In the genomic region with DNA sequence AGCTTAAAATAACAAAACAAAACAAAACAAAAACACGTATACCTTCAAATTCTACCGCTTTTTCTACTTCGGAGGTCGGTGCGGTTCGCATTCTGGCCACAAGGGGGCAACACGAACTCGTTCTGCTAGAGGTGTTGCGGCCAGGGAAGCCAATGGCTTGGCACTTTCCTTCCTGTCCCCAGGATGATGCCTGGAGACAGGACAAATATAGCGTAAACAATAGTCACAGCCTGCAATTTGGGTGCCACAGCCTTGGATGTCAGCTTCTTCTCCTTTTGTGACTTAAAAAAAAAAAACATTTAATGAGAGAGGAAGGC, we compare ENCODE assay signal across 9 mouse cellular contexts. TPM values are rescaled to one million over a fixed set of nuclear protein-coding genes. Genes with fewer than 3 reads are reported as not detected.
DNase-seq lines count a peak whose midpoint lies in the region; ATAC-seq and TF ChIP-seq lines count a peak whose summit lies in the region.
"Had no signal": no experiment of that assay in that cellular context is flagged by ENCODE, and none has a peak within 500 bp of the region (broad histone marks: within the 10 kb centered on the region; RNA-seq: fewer than 3 reads in every experiment).

No protein-coding gene starts in this region.

- peak; percentile 6 for DNase-seq in MEL (ENCODE audit: low read depth, low spot score)
- DNase-seq in cerebellum, adult 18-20 months, result peak; percentile 80 to 86
- DNase-seq in forebrain, postnatal 0 days, result peak; percentile 89
- peak; percentile 30 to 81 for DNase-seq in layer of hippocampus, adult 8-10 months (ENCODE audit: low spot score in 2 of 2)
- DNase-seq in lung, adult 2 months, result peak; percentile 75
- peak; percentile 83 for DNase-seq in thymus, postnatal 4 days

- H3K9me3 ChIP-seq in MEL (replicated peaks; ENCODE audit: insufficient read depth, low read length), result no peaks in the 10 kb centered on the region
- no peaks in the 10 kb centered on the region for H3K9me3 ChIP-seq in forebrain, postnatal 0 days (ENCODE audit: low read length)

- peak; percentile 67; the same call in 1 of the 2 replicates for ATAC-seq in forebrain, postnatal 0 days
- peak; percentile 86 to 91 for ATAC-seq in hematopoietic stem cell, adult 5-6 weeks (replicated peaks in 1 of 2; ENCODE audit: insufficient read depth in 1 of 2, low FRiP score in 2 of 2, low TSS enrichment in 1 of 2, low read depth in 1 of 2, poor library complexity in 2 of 2, severe bottlenecking in 2 of 2)

- peak in 2 of 3 experiments; percentile 50 to 72; a peak in 5 of 6 replicates for TF ChIP-seq CTCF in MEL (IDR thresholded peaks at IDR 0.05 in 2 of 3, conservative IDR thresholded peaks at IDR 0.05 in 1 of 3; ENCODE audit: control insufficient read depth in 1 of 3, insufficient read depth in 1 of 3, low read depth in 2 of 3, low read length in 3 of 3, poor library complexity in 1 of 3, severe bottlenecking in 1 of 3)
- TF ChIP-seq CTCF in forebrain, postnatal 0 days (IDR thresholded peaks at IDR 0.05; ENCODE audit: low read depth), result peak; percentile 88
- peak; percentile 82 for TF ChIP-seq CTCF in lung, adult 2 months (IDR thresholded peaks at IDR 0.05; ENCODE audit: insufficient read depth, low read length)
- peak; percentile 80; the same call in 1 of the 2 replicates for TF ChIP-seq CTCF in olfactory bulb, adult 2 months (IDR thresholded peaks at IDR 0.05; ENCODE audit: insufficient read depth, low read depth, low read length)

- WGBS in forebrain, postnatal 0 days, result 1% methylated on average over 10 of the region's 10 CpGs
- 2% methylated on average over 10 of the region's 10 CpGs for WGBS in lung, adult 2 months
- under 1% methylated on average over 10 of the region's 10 CpGs for WGBS in olfactory bulb, adult 2 months

- TF ChIP-seq RAD21 in MEL (IDR thresholded peaks at IDR 0.05; ENCODE audit: low read depth, low read length), result peak; percentile 49

- H3K9ac ChIP-seq in MEL (ENCODE audit: control insufficient read depth, low read depth, low read length, poor library complexity, severe bottlenecking), result no peak overlapping the region
- peak overlapping the region; percentile 32; the same call in 1 of the 2 replicates for H3K9ac ChIP-seq in forebrain, postnatal 0 days

- no peaks in the 10 kb centered on the region for H3K79me2 ChIP-seq in MEL (ENCODE audit: control insufficient read depth, insufficient read depth, low read length, poor library complexity)

- no peaks in the 10 kb centered on the region for H3K27me3 ChIP-seq in MEL (ENCODE audit: control insufficient read depth in 1 of 2, insufficient read depth in 2 of 2, low read length in 2 of 2)
- H3K27me3 ChIP-seq in forebrain, postnatal 0 days (ENCODE audit: insufficient read depth, low read length), result no peaks in the 10 kb centered on the region

- H3K4me2 ChIP-seq in forebrain, postnatal 0 days (ENCODE audit: low read depth), result peak overlapping the region; percentile 50

- no peak for TF ChIP-seq POLR2A in MEL (IDR thresholded peaks at IDR 0.05; ENCODE audit: control insufficient read depth in 1 of 2, insufficient read depth in 1 of 2, low read depth in 1 of 2, low read length in 2 of 2, poor library complexity in 1 of 2)
- TF ChIP-seq POLR2A in lung, adult 2 months (IDR thresholded peaks at IDR 0.05; ENCODE audit: borderline replicate concordance, extremely low read depth, low read depth, low read length), result no peak
- no peak for TF ChIP-seq POLR2A in olfactory bulb, adult 2 months (IDR thresholded peaks at IDR 0.05; ENCODE audit: insufficient read depth, low read depth, low read length)

- no peaks in the 10 kb centered on the region for H3K4me1 ChIP-seq in MEL (ENCODE audit: control insufficient read depth in 1 of 2, insufficient read depth in 2 of 2, low read length in 2 of 2)
- peaks cover 6% of the 10 kb centered on the region; the same call in 1 of the 2 replicates for H3K4me1 ChIP-seq in forebrain, postnatal 0 days (ENCODE audit: insufficient read depth)
- H3K4me1 ChIP-seq in lung, adult 2 months (ENCODE audit: control insufficient read depth, insufficient read depth, low read length), result no peaks in the 10 kb centered on the region
- H3K4me1 ChIP-seq in olfactory bulb, adult 2 months (ENCODE audit: control insufficient read depth, insufficient read depth, low read length), result peaks cover 8% of the 10 kb centered on the region

- H3K4me3 ChIP-seq in MEL (ENCODE audit: control insufficient read depth in 1 of 2, insufficient read depth in 1 of 2, low read depth in 2 of 2, low read length in 2 of 2), result no peak overlapping the region
- H3K4me3 ChIP-seq in forebrain, postnatal 0 days (ENCODE audit: low read depth, low read length), result peak overlapping the region; percentile 29
- no peak overlapping the region for H3K4me3 ChIP-seq in lung, adult 2 months (replicated peaks; ENCODE audit: extremely low read depth, low read depth, low read length)
- 0 out of 2 replicates have a peak overlapping the region, but pooled peaks have one; percentile 5 for H3K4me3 ChIP-seq in olfactory bulb, adult 2 months (ENCODE audit: insufficient read depth, low read depth, low read length)
- H3K4me3 ChIP-seq: erythroblast, embryonic 14.5 days had no signal

- no peak for TF ChIP-seq EP300 in MEL (IDR thresholded peaks at IDR 0.05; ENCODE audit: low read depth in 1 of 2, low read length in 2 of 2)

- H3K36me3 ChIP-seq in MEL (ENCODE audit: control insufficient read depth in 1 of 2, insufficient read depth in 2 of 2, low read length in 2 of 2), result no peaks in the 10 kb centered on the region
- no peaks in the 10 kb centered on the region for H3K36me3 ChIP-seq in forebrain, postnatal 0 days (ENCODE audit: insufficient read depth)

- no peak overlapping the region for H3K27ac ChIP-seq in MEL (ENCODE audit: control insufficient read depth, low read depth, low read length)
- H3K27ac ChIP-seq in forebrain, postnatal 0 days (ENCODE audit: low read depth, low read length), result no peak overlapping the region
- no peak overlapping the region; the same call in 1 of the 2 replicates for H3K27ac ChIP-seq in olfactory bulb, adult 2 months (ENCODE audit: insufficient read depth, low read depth, low read length)

TF ChIP-seq in MEL, 35 proteins besides CTCF, POLR2A, EP300 and RAD21:
- TF ChIP-seq SIN3A (IDR thresholded peaks at IDR 0.05; ENCODE audit: low read length), result no peak
- no peak for TF ChIP-seq NELFE (IDR thresholded peaks at IDR 0.05; ENCODE audit: low read depth, low read length)
- peak; percentile 51 for TF ChIP-seq SMC3 (IDR thresholded peaks at IDR 0.05; ENCODE audit: low read depth, low read length)

RNA-seq across cellular contexts. Expression of a gene that starts 24.0 kb away (rescaled TPM):
- total RNA-seq in MEL (2012; rRNA removed), result not detected in 2 replicates
- not detected for polyA plus RNA-seq in MEL (2012; ENCODE audit: insufficient read depth in 1 of 2, insufficient read length in 2 of 2, low read depth in 1 of 2, low replicate concordance in 2 of 2, missing spikeins in 1 of 2)
- total RNA-seq in forebrain, postnatal 0 days (2014; rRNA removed), result 0.08 and 0.29 TPM in 2 replicates
- 0.35 and 0.43 TPM in 2 replicates for polyA plus RNA-seq in forebrain, postnatal 0 days (2015; fragmentation: Nextera tagmentation; extraction: Ambion mirVana)
- total RNA-seq in hematopoietic stem cell, adult 5-6 weeks (2017), result not detected in 2 replicates
- total RNA-seq in layer of hippocampus, adult 8-10 months (2022), result 1 to 10 TPM in 2 of 4 experiments, under 1 TPM in 2; 0.78 to 1.5 (median 1.1) TPM
- polyA plus RNA-seq in lung, adult 2 months (2012; rRNA removed), result 0.07 and 0.25 TPM in 2 replicates
- not detected in 2 replicates for polyA plus RNA-seq in olfactory bulb, adult 2 months (2012; ENCODE audit: insufficient read depth, insufficient read length, low replicate concordance, missing spikeins)
- polyA plus RNA-seq: erythroblast, embryonic 14.5 days had no signal

RNA-seq across cellular contexts. Expression of a gene that starts 26.2 kb away (rescaled TPM):
- total RNA-seq in MEL (2012; rRNA removed), result not detected in 2 replicates
- polyA plus RNA-seq in MEL (2012; ENCODE audit: insufficient read depth in 1 of 2, insufficient read length in 2 of 2, low read depth in 1 of 2, low replicate concordance in 2 of 2, missing spikeins in 1 of 2), result not detected
- 31.5 and 36.8 TPM in 2 replicates for total RNA-seq in forebrain, postnatal 0 days (2014; rRNA removed)
- 38.7 and 39.2 TPM in 2 replicates for polyA plus RNA-seq in forebrain, postnatal 0 days (2015; fragmentation: Nextera tagmentation; extraction: Ambion mirVana)
- total RNA-seq in hematopoietic stem cell, adult 5-6 weeks (2017), result not detected in 2 replicates
- total RNA-seq in layer of hippocampus, adult 8-10 months (2022), result 10 to 100 TPM; 19.7 to 38.1 (median 29.9) TPM
- 20.8 and 44.8 TPM in 2 replicates for polyA plus RNA-seq in lung, adult 2 months (2012; rRNA removed)
- not detected in 2 replicates for polyA plus RNA-seq in olfactory bulb, adult 2 months (2012; ENCODE audit: insufficient read depth, insufficient read length, low replicate concordance, missing spikeins)
- polyA plus RNA-seq: erythroblast, embryonic 14.5 days had no signal

Comparison
In these comparisons a context has a peak if more than half of its experiments do, and no peak if none do; other contexts are left out.
1. DNase-seq: peak in every context shown above with its lines; median percentile 89 in forebrain, postnatal 0 days; 83 in cerebellum, adult 18-20 months; 83 in thymus, postnatal 4 days; 75 in lung, adult 2 months; 56 in layer of hippocampus, adult 8-10 months; 6 in MEL.
2. H3K4me3 ChIP-seq: peak in forebrain, postnatal 0 days (single experiment) and olfactory bulb, adult 2 months (single experiment); none in MEL (0 of 2) and lung, adult 2 months (single experiment).
3. RNA of a gene that starts 26.2 kb away (total RNA-seq): 19.7 to 38.1 TPM in layer of hippocampus, adult 8-10 months and 31.5 to 36.8 TPM in forebrain, postnatal 0 days; not detected in MEL and not detected in hematopoietic stem cell, adult 5-6 weeks; every median in the first group is over 10 times any median in the second.
4. Peak in every context shown above with its lines, with median percentiles within 50 percentile points of each other: CTCF ChIP-seq.